Mouse (Mus musculus) embryonic fibroblast, embryonic 13.5 days (primary cell): ENCODE data around the gene Cmas.

Experiments used
- CTCF ChIP-seq: IDR thresholded peaks from 2 replicates; pipeline ENCODE4 v1.5.1; 2011; ENCODE audit warnings: mild to moderate bottlenecking, control low read depth, low read length, moderate library complexity, borderline replicate concordance; ENCODE audit not compliant: insufficient read depth
- POLR2A ChIP-seq: IDR thresholded peaks from 2 replicates; pipeline ENCODE4 v1.6.1; 2011; ENCODE audit warnings: low read depth, mild to moderate bottlenecking, control low read depth, low read length, moderate library complexity

DNA sequence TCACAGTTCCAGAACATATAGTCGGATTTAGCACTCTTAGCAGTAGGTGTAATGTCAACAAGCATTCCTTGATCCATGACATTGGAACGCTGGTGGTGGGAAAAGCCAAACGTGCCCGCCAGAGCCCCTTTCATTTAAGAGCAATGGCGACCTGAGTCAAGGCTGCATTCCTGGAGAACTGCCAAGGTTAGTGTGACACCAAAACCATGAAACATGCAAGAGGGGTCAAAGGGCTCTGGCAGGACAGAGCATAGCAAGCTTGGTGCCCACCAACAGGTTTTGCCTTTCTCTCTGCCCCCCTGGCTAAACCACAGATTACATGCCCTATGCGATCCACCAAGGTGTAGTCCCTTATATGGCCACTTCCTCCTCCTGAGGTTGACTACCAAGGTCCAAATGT is 17.8 kb upstream of the Cmas start:
- TF ChIP-seq CTCF (no peak), POLR2A (no peak)
